Mouse (Mus musculus) cerebellum, adult 2 months (tissue): Measurements from ENCODE around the gene Enc1.

Source experiments
- CTCF ChIP-seq: fragments of 200-500 bp; IDR thresholded peaks from 2 replicates; pipeline ENCODE4 v1.5.1; 2011; ENCODE audit warnings: low read depth, mild to moderate bottlenecking, control low read depth, low read length, moderate library complexity, borderline replicate concordance; ENCODE audit not compliant: insufficient read depth
- POLR2A ChIP-seq: fragments of 200-500 bp; IDR thresholded peaks from 2 replicates; pipeline ENCODE4 v1.6.1; 2011; ENCODE audit warnings: low read length, control low read depth, borderline replicate concordance; ENCODE audit not compliant: insufficient read depth

GRCm38 (mm10) chr13:97254564-97255164 is 13.8 kb downstream of the Enc1 start:
- TF ChIP-seq CTCF, result no peak
- no peak for TF ChIP-seq POLR2A
